Mouse (Mus musculus): ENCODE data around the gene Ndufs6.

Gene Ndufs6

GRCm38 (mm10) chr13:73306430-73306829 is 21.9 kb downstream of the Ndufs6 start:
- in situ Hi-C loops (cut with MboI, MseI), result no loop called here

GRCm38 (mm10) chr13:73306085-73306410 is 22.3 kb downstream of the Ndufs6 start:
- in situ Hi-C loops (cut with MboI, MseI), result no loop called here

GRCm38 (mm10) chr13:73305398-73306084 is 22.8 kb downstream of the Ndufs6 start:
- in situ Hi-C loops (cut with MboI, MseI), result no loop called here

GRCm38 (mm10) chr13:73304729-73305128 is 23.6 kb downstream of the Ndufs6 start:
- in situ Hi-C loops (cut with MboI, MseI), result no loop called here

- in situ Hi-C loops (cut with MboI, MseI), result no loop called here
Measured at GRCm38 (mm10) chr13:73299322-73299721, 29.0 kb downstream of the Ndufs6 start.

GRCm38 (mm10) chr13:73298717-73299116 is 29.6 kb downstream of the Ndufs6 start:
- in situ Hi-C loops (cut with MboI, MseI), result no loop called here

- in situ Hi-C loops (cut with MboI, MseI), result no loop called here
Measured at GRCm38 (mm10) chr13:73291102-73291501, 37.2 kb downstream of the Ndufs6 start.

GRCm38 (mm10) chr13:73290206-73290605 is 38.1 kb downstream of the Ndufs6 start:
- in situ Hi-C loops (cut with MboI, MseI), result no loop called here

GRCm38 (mm10) chr13:73283534-73283933 is 44.8 kb downstream of the Ndufs6 start:
- in situ Hi-C loops (cut with MboI, MseI), result no loop called here

GRCm38 (mm10) chr13:73282407-73282806 is 45.9 kb downstream of the Ndufs6 start:
- in situ Hi-C loops (cut with MboI, MseI), result no loop called here

- in situ Hi-C loops (cut with MboI, MseI), result no loop called here
Measured at GRCm38 (mm10) chr13:73279196-73279595, 49.1 kb downstream of the Ndufs6 start.

- in situ Hi-C loops (cut with MboI, MseI), result no loop called here
Measured at GRCm38 (mm10) chr13:73277797-73278196, 50.5 kb downstream of the Ndufs6 start.

- in situ Hi-C loops (cut with MboI, MseI), result no loop called here
Measured at GRCm38 (mm10) chr13:73277361-73277760, 51.0 kb downstream of the Ndufs6 start.

- in situ Hi-C loops (cut with MboI, MseI), result loop anchor here (25.0 kb wide), 1 partner anchor 1311 kb away; the partner anchor contains the start of gene Irx1
Measured at GRCm38 (mm10) chr13:73273536-73273935, 54.8 kb downstream of the Ndufs6 start.

GRCm38 (mm10) chr13:73272794-73273282 is 55.5 kb downstream of the Ndufs6 start:
- in situ Hi-C loops (cut with MboI, MseI), result loop anchor here (25.0 kb wide), 1 partner anchor 1311 kb away; the partner anchor contains the start of gene Irx1

- in situ Hi-C loops (cut with MboI, MseI), result loop anchor here (25.0 kb wide), 1 partner anchor 1309 kb away; the partner anchor contains the start of gene Irx1
Measured at GRCm38 (mm10) chr13:73271336-73272242, 56.8 kb downstream of the Ndufs6 start.

- in situ Hi-C loops (cut with MboI, MseI), result loop anchor here (25.0 kb wide), 1 partner anchor 1308 kb away; the partner anchor contains the start of gene Irx1
Measured at GRCm38 (mm10) chr13:73270451-73271081, 57.8 kb downstream of the Ndufs6 start.

GRCm38 (mm10) chr13:73269891-73270290 is 58.5 kb downstream of the Ndufs6 start:
- in situ Hi-C loops (cut with MboI, MseI), result loop anchor here (25.0 kb wide), 1 partner anchor 1308 kb away; the partner anchor contains the start of gene Irx1

Measured in T-helper 1 cell (primary cell).